Mouse (Mus musculus): ENCODE results near the gene Asna1. TPM values are rescaled to one million over a fixed set of nuclear protein-coding genes. Genes with fewer than 3 reads are reported as not detected.

The Asna1 gene
- total RNA-seq, 4 experiments from 2014 or later = 118 to 124 (median 122) TPM

DNA sequence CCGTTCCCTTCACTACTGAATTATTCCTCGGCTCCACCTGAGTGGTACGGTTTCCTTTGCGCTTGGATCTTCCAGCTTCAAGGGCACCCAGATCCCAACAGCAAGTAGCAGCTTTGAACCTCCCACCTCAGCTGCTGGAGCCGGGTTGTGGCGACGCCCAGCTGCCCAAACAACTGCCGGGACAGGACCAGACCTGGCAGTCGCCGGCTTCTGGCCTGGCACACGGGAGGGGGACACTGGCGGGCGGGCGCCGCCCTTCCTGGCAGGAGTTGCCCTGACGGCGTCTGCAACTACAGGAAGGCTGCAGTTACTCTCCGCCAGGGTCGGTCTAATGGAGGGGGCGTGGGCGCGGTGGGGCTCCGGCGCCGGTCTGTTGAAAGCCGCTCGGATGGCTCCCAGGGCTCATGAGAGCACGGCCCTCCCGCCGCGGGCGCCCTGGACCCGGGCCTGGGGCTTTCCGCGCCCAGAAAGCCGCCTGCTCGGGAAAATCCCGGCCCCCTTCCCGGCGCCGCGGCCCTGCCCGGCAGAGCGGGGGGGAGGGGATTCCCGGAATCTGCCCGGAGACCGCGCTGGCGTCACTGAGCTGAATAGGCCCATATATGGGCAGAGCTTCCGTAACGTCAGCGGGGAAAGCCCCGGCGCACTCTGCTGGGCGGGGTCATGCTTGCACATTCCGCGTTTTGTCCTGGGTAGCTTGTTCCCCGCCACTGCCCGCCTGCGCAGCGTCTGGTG is 48.9 kb downstream of the Asna1 start:
- peak; percentile 93 to 96 for DNase-seq (ENCODE audit: low spot score in 2 of 2)

DNA sequence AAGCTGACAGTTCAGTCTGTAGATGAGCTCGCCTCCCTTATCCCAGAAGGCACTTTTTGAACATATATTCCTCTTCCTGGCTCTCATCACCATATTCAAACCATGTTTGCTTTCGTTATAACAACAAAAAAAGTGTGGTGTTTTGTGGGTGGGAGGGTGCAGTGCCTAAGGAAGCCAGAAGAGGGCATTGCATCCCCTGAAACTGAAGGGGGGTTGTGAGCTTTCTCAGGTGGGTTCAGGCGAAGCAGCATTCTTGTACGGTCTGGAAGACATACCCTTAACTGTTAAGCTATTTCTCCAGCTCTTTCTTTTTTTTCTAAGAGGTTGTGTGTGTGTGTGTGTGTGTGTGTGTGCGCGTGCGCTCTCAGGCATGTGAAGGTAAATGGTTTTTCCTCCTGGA is 49.6 kb downstream of the Asna1 start:
- DNase-seq (ENCODE audit: low spot score in 2 of 2) = no peak

DNA sequence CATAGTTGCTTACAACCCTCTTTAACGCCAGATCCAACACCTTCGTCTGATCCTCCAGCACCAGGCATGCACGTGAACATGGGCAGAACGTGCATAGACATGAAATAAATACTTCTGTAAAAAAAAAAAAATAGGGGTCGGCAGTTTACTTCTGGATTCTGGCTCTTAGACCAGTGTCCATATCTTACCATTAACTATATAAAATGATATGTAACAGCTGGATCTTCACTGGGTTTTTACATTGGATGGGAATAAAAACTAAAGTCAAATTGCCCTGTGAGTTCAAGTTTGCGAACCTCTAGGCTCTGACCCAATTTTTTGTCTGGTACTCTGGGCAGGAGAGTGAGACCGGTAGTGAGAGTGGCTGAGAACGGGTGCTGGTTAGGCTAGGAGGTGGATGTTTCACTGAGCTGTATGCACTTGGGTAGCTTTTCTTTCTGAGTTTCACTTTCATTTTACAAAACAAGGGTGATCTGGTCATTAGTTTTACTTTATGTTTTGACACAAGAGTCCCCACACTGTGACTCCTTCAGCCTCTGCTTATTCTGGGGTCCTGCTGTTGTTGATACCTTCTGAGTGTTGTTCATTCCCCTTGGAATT is 50.4 kb downstream of the Asna1 start:
- DNase-seq (ENCODE audit: low spot score in 2 of 2) = no peak

DNA sequence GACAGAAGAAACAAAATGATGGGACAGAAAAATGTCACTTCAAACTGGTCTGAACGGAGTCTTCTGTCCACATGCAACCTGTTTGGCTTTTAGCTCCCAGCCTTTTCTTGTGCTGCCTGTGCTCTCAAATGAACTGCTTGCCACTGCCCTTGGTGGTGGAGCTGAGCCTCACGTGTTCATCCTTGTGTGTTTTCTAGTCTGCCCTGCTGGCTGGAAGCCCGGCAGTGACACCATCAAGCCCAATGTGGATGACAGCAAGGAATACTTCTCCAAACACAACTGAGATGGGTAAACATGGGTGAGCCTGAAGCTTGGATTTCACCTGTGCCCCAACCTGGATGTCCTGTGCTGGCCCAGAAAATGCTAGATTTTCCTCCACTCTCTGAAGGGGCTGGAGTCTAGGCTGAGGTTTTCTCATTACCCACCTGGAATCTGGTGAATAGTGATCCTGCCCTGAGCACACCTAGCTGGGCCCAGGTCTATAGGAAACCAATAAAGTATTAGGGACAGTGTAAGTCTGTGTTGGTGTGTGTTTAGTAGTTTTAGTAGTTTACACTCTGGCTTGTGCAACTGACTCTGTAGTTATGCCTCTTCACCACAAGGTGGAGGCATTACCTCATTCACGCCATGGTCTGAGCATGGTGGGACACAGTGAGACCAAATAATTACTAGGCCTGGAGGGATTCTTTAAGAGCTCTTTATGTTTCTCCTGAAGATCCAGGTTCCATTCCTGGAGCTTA is 51.1 kb downstream of the Asna1 start:
- DNase-seq (ENCODE audit: low spot score in 2 of 2) = no peak

DNA sequence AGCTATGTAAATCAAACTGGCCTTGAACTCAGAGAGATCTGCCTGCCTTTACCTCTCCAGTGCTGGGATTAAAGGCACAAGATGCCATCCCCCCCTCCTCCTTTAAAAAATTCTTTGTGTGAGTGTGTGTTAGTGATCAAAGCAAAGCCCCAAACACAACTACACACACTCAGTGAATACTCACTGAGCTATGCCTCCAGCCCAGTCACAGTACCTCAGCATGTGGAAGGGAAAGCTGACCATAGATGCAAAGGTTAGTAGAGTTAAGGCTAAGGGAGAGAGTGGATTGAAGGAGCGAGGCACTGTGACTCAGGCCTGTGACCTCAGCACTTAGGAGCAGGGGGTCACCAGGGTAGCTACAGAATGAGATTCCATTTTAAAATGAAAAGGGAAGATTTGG is 52.0 kb downstream of the Asna1 start:
- no peak for DNase-seq (ENCODE audit: low spot score in 2 of 2)

DNA sequence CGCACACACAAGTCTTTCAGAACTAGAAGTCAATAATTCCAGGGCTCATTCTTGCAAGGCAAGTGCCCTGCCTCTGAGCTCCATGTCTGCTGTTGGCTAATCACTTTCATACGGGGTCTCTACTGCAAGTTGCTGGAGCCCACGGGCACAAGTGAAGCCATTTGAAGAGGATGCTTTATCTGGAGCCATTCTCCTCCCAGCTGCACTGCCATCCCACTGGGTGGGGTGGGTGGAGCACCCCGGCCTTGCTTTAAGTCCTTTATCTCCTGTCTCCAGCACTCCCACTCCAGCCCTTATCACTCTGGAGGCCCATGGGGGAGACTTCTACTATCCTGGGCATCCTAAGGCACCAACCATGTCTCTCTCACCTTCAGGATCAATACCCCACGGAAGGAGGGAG is 54.2 kb downstream of the Asna1 start:
- no peak for DNase-seq (ENCODE audit: low spot score in 2 of 2)

DNA sequence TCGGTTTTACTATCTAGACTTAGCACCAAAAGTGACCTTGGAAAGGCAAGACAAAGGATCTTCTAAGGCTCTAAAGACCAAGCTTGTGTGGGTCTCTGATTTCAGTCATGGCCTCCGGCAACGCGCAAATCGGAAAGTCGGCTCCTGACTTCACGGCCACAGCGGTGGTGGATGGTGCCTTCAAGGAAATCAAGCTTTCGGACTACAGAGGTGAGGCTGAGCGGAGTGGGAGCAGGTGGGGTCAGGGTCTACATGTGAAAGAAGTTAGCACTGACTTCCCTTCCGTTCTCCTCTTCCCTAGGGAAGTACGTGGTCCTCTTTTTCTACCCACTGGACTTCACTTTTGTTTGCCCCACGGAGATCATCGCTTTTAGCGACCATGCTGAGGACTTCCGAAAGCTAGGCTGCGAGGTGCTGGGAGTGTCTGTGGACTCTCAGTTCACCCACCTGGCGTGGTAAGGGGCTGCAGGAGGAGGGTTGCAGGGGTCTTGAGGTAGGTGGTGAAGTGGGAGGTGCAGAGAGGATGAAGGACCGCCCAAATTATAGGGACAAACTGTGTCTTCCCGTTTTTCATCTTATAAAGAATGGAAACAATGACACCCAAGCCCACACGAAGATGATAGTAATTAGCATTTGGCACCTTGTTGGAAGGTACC is 54.8 kb downstream of the Asna1 start:
- DNase-seq (ENCODE audit: low spot score in 2 of 2) = no peak

DNA sequence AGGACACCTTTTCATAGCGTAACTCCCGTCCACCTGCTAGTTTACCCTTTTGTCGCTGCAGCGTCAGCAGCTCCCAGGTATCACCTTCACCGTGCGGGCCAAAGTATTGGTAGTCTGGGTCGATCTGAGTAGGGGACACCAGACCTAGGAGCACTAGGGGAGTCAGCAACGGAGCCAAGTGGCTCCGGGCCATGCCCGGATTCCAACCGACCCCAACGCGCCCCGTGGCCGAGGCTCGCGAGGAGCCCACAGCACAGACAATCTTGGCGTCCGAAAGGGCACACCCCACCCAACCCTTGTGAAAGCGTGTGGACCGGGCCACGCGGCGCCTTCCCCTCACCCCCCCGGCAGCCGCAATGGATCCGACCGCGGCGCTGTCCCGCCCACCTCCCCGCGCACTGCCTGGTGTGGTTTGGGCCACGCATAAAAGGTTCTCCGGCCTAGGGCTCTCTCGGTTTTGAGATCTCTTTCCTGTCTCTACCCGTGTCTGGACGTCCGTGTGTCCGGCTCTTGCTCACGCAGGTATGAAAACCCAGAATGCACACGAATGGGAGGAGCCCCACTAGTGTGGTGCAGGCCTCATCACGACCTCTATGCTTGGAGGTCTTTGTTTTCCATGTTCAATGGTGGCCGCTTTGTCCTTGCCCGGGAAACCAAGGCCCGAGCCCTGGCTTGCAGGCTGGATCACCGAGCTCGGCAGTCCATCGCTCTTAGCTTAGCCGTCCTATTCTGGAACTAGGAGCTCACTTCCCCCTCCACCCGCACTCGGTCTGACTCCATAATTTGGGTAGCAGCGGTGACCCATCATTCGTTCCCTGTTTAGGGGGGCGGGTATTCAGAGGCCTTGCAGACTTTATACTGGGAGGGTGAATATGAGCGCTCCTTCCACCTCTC is 55.6 kb downstream of the Asna1 start, which contains the start of the genes Gm49661, Prdx2 and Rnaseh2a:
Gm49661 (minus strand) TSS at position 193 of the 894 bp plus-strand sequence.
Prdx2 (plus strand) TSS at position 347 of the 894 bp plus-strand sequence.
Rnaseh2a (minus strand) TSS at position 527 of the 894 bp plus-strand sequence.
- DNase-seq (ENCODE audit: low spot score in 2 of 2) = peak; percentile 50 to 69

DNA sequence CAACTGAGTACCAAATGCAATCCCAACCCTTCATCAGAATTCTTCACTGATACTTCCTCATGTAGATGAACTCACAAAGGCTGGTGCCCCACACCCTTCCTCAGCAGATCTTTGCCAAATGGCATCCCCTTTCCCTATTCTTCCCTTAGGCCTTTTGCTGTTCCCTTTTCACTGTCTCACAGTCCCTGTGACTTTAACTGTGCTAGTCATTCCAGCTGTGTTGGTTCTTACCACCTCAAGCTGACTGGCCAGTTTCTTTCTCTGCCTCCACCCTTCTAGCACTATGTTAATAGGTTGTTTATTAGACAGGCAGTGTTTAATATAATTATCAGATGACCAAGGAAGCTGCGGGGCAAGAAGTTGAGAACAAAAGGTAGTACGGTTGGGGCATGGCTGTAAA is 56.4 kb downstream of the Asna1 start:
- peak in 1 of 2 experiments; percentile 3 for DNase-seq (ENCODE audit: low spot score in 2 of 2)

Small RNA genes lying within 50 kb of the gene (microRNA-seq; reads per million reads assigned to microRNA genes)
- 4.5 reads per million in 2 experiments for gene Mir7070

Other genes with a start within 250 kb of the Asna1 start
- 100 to 1,000 TPM; 453 to 552 (median 494) TPM for gene Nfix, start 224.9 kb downstream of the Asna1 start, total RNA-seq (2022)
- gene Dand5, start 202.5 kb downstream of the Asna1 start, total RNA-seq (2022) = 10 to 100 TPM in 1 of 4 experiments, 1 to 10 TPM in 3; 8.4 to 10.5 (median 8.9) TPM
- gene Gadd45gip1, start 193.8 kb downstream of the Asna1 start, total RNA-seq (2022) = 10 to 100 TPM; 21.6 to 27.7 (median 23.3) TPM
- gene Rad23a, start 184.6 kb downstream of the Asna1 start, total RNA-seq (2022) = 10 to 100 TPM; 66.4 to 76.2 (median 70.5) TPM
- 100 to 1,000 TPM; 399 to 630 (median 506) TPM for gene Calr, start 178.3 kb downstream of the Asna1 start, total RNA-seq (2022)
- 10 to 100 TPM; 47.2 to 54.8 (median 52.9) TPM for gene Farsa, start 168.3 kb downstream of the Asna1 start, total RNA-seq (2022)
- gene Syce2, start 153.2 kb downstream of the Asna1 start, total RNA-seq (2022) = 10 to 100 TPM; 13.0 to 18.4 (median 14.5) TPM
- gene Gcdh, start 131.4 kb downstream of the Asna1 start, total RNA-seq (2022) = 10 to 100 TPM; 38.7 to 46.2 (median 40.4) TPM
- under 1 TPM in 2 of 4 experiments, not detected in 2; 0.21 to 0.31 TPM for gene Klf1, start 123.4 kb downstream of the Asna1 start, total RNA-seq (2022)
- 10 to 100 TPM in 2 of 4 experiments, 1 to 10 TPM in 2; 4.4 to 18.9 (median 9.2) TPM for gene Dnase2a, start 116.7 kb downstream of the Asna1 start, total RNA-seq (2022)
- 10 to 100 TPM; 77.3 to 83.2 (median 80.8) TPM for gene Mast1, start 87.9 kb downstream of the Asna1 start, total RNA-seq (2022)
- gene Rtbdn, start 78.3 kb downstream of the Asna1 start, total RNA-seq (2022) = 1 to 10 TPM; 1.5 to 2.5 (median 1.7) TPM
- gene Gm49661, start 55.8 kb downstream of the Asna1 start, total RNA-seq (2022) = not detected
- 100 to 1,000 TPM; 328 to 367 (median 342) TPM for gene Prdx2, start 55.7 kb downstream of the Asna1 start, total RNA-seq (2022)
- gene Rnaseh2a, start 55.5 kb downstream of the Asna1 start, total RNA-seq (2022) = 10 to 100 TPM; 36.2 to 46.2 (median 41.2) TPM
- gene Junb, start 46.6 kb downstream of the Asna1 start, total RNA-seq (2022) = 10 to 100 TPM; 61.1 to 79.5 (median 75.6) TPM
- gene Hook2, start 34.7 kb downstream of the Asna1 start, total RNA-seq (2022) = 10 to 100 TPM; 10.9 to 11.6 (median 11.3) TPM
- gene Best2, start 10.8 kb downstream of the Asna1 start, total RNA-seq (2022) = not detected
- gene Trir, start 1.5 kb upstream of the Asna1 start, total RNA-seq (2022) = 100 to 1,000 TPM; 105 to 121 (median 116) TPM
- gene Tnpo2, start 11.6 kb upstream of the Asna1 start, total RNA-seq (2022) = 100 to 1,000 TPM; 146 to 188 (median 162) TPM
- gene Fbxw9, start 34.8 kb upstream of the Asna1 start, total RNA-seq (2022) = 10 to 100 TPM; 18.1 to 24.4 (median 23.6) TPM
- not detected for gene Gm5741, start 42.7 kb upstream of the Asna1 start, total RNA-seq (2022)
- gene Dhps, start 46.5 kb upstream of the Asna1 start, total RNA-seq (2022) = 10 to 100 TPM; 57.7 to 62.2 (median 59.1) TPM
- 10 to 100 TPM; 58.3 to 64.3 (median 61.7) TPM for gene Wdr83os, start 55.5 kb upstream of the Asna1 start, total RNA-seq (2022)
- gene Wdr83, start 56.0 kb upstream of the Asna1 start, total RNA-seq (2022) = 10 to 100 TPM; 20.1 to 32.5 (median 26.4) TPM
- gene Man2b1, start 58.0 kb upstream of the Asna1 start, total RNA-seq (2022) = 10 to 100 TPM; 33.4 to 98.9 (median 68.8) TPM
- 1 to 10 TPM; 6.1 to 8.9 (median 8.5) TPM for gene Zfp791, start 97.8 kb upstream of the Asna1 start, total RNA-seq (2022)
- gene Cks1brt, start 126.6 kb upstream of the Asna1 start, total RNA-seq (2022) = not detected
- gene Olfr371, start 200.7 kb upstream of the Asna1 start, total RNA-seq (2022) = not detected